Comparison of ENCODE assay signal across 7 mouse cellular contexts in the genomic region with DNA sequence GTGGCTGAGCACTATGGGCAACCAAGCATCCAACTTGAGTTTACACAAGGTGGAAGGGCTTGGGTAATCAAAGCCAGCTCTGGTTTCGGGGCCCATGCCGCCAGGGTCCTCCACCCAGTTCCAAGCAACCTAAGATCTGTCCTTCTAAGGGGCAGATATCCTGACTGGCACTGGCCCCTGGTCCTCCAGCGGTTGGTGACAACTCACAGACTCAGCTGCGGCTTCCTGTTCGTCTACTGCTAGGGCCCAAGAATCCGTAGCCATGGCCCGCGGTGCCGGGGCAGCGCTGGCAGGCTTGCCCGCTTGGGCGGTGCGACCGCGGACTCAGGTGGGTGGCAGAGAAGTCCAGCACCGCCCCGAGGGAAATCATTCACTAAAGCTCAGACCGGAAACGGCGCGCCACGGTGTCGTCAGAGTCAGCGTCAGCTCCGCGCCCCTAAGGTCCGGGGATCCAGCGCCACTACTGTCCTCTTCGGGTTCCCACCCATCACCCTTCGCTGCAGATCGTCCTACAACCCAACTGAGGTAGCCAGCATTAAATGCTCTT. TPM values are rescaled to one million over a fixed set of nuclear protein-coding genes. Genes with fewer than 3 reads are reported as not detected.
DNase-seq lines count a peak whose midpoint lies in the region; ATAC-seq lines count a peak whose summit lies in the region.

No protein-coding gene starts in this region.

- no peaks in the 10 kb centered on the region for H3K36me3 ChIP-seq in embryonic facial prominence, embryonic 10.5 days (replicated peaks)
- no peaks in the 10 kb centered on the region for H3K36me3 ChIP-seq in limb, embryonic 10.5 days
- no peaks in the 10 kb centered on the region for H3K36me3 ChIP-seq in midbrain, embryonic 13.5 days

- peaks cover 14% of the 10 kb centered on the region for H3K27me3 ChIP-seq in embryonic facial prominence, embryonic 10.5 days (replicated peaks; ENCODE audit: low read depth, poor library complexity, severe bottlenecking)
- H3K27me3 ChIP-seq in limb, embryonic 10.5 days (ENCODE audit: low read depth, poor library complexity, severe bottlenecking), result peaks cover 8% of the 10 kb centered on the region; the same call in 1 of the 2 replicates
- peaks cover 15% of the 10 kb centered on the region for H3K27me3 ChIP-seq in midbrain, embryonic 13.5 days

- peak overlapping the region; percentile 92 for H3K4me3 ChIP-seq in embryonic facial prominence, embryonic 10.5 days
- peak overlapping the region; percentile 72 for H3K4me3 ChIP-seq in limb, embryonic 10.5 days
- H3K4me3 ChIP-seq in midbrain, embryonic 13.5 days (replicated peaks), result peak overlapping the region; percentile 89

- peaks cover 12% of the 10 kb centered on the region for H3K4me1 ChIP-seq in embryonic facial prominence, embryonic 10.5 days
- H3K4me1 ChIP-seq in limb, embryonic 10.5 days, result peaks cover 9% of the 10 kb centered on the region
- peaks cover 11% of the 10 kb centered on the region for H3K4me1 ChIP-seq in midbrain, embryonic 13.5 days (replicated peaks)

- ATAC-seq in granulocyte monocyte progenitor cell, adult 5-6 weeks (replicated peaks; ENCODE audit: poor library complexity, severe bottlenecking), result peak; percentile 96
- ATAC-seq in midbrain, embryonic 13.5 days, result peak; percentile 95

- peak overlapping the region; percentile 89 for H3K9ac ChIP-seq in midbrain, embryonic 13.5 days (replicated peaks)

- DNase-seq in adrenal gland, postnatal 10 days, result peak; percentile 94
- peak; percentile 81 for DNase-seq in embryonic facial prominence, embryonic 10.5 days (ENCODE audit: low spot score)
- DNase-seq in kidney, adult 11 months, result peak; percentile 90
- DNase-seq in limb, embryonic 10.5 days (ENCODE audit: low spot score), result peak; percentile 86
- peak; percentile 71 for DNase-seq in spleen, adult 12 weeks (ENCODE audit: low spot score)

- no peaks in the 10 kb centered on the region for H3K9me3 ChIP-seq in embryonic facial prominence, embryonic 10.5 days
- H3K9me3 ChIP-seq in limb, embryonic 10.5 days (replicated peaks), result no peaks in the 10 kb centered on the region
- H3K9me3 ChIP-seq in midbrain, embryonic 13.5 days, result no peaks in the 10 kb centered on the region

- H3K4me2 ChIP-seq in midbrain, embryonic 13.5 days (replicated peaks), result peak overlapping the region; percentile 84

- WGBS in embryonic facial prominence, embryonic 10.5 days, result under 1% methylated on average over 31 of the region's 31 CpGs
- under 1% methylated on average over 31 of the region's 31 CpGs for WGBS in limb, embryonic 10.5 days
- WGBS in midbrain, embryonic 13.5 days, result under 1% methylated on average over 31 of the region's 31 CpGs

- peak overlapping the region; percentile 86 for H3K27ac ChIP-seq in embryonic facial prominence, embryonic 10.5 days (replicated peaks)
- peak overlapping the region; percentile 84 for H3K27ac ChIP-seq in limb, embryonic 10.5 days
- peak overlapping the region; percentile 57 for H3K27ac ChIP-seq in midbrain, embryonic 13.5 days

RNA-seq across cellular contexts. Expression of gene Ddx19b, which starts 4.1 kb away (rescaled TPM):
- 10 to 100 TPM; 12.6 to 13.0 TPM for total RNA-seq in adrenal gland, postnatal 10 days (2021)
- polyA plus RNA-seq in embryonic facial prominence, embryonic 10.5 days (2016; fragmentation: Nextera tagmentation; extraction: Ambion mirVana), result 7.7 and 8.9 TPM in 2 replicates
- 7.8 and 22.1 TPM in 2 replicates for total RNA-seq in granulocyte monocyte progenitor cell, adult 5-6 weeks (2014; fragmentation: Nextera tagmentation)
- 13.5 and 16.9 TPM in 2 replicates for total RNA-seq in granulocyte monocyte progenitor cell, adult 5-6 weeks (2017)
- 6.5 and 9.0 TPM in 2 replicates for polyA plus RNA-seq in limb, embryonic 10.5 days (2016; fragmentation: Nextera tagmentation; extraction: Ambion mirVana)
- polyA plus RNA-seq in midbrain, embryonic 13.5 days (2015; fragmentation: Nextera tagmentation; extraction: Ambion mirVana), result 8.9 and 9.2 TPM in 2 replicates

RNA-seq across cellular contexts. Expression of gene Aars, which starts 5.5 kb away (rescaled TPM):
- 10 to 100 TPM; 70.6 to 78.6 TPM for total RNA-seq in adrenal gland, postnatal 10 days (2021)
- 71.3 and 78.1 TPM in 2 replicates for polyA plus RNA-seq in embryonic facial prominence, embryonic 10.5 days (2016; fragmentation: Nextera tagmentation; extraction: Ambion mirVana)
- total RNA-seq in granulocyte monocyte progenitor cell, adult 5-6 weeks (2014; fragmentation: Nextera tagmentation), result 30.7 and 40.0 TPM in 2 replicates
- total RNA-seq in granulocyte monocyte progenitor cell, adult 5-6 weeks (2017), result 44.4 and 45.5 TPM in 2 replicates
- 79.0 and 81.8 TPM in 2 replicates for polyA plus RNA-seq in limb, embryonic 10.5 days (2016; fragmentation: Nextera tagmentation; extraction: Ambion mirVana)
- 71.9 and 73.8 TPM in 2 replicates for polyA plus RNA-seq in midbrain, embryonic 13.5 days (2015; fragmentation: Nextera tagmentation; extraction: Ambion mirVana)

RNA-seq across cellular contexts. Expression of gene Exosc6, which starts 28.7 kb away (rescaled TPM):
- not detected for total RNA-seq in adrenal gland, postnatal 10 days (2021)
- 20.1 and 23.8 TPM in 2 replicates for polyA plus RNA-seq in embryonic facial prominence, embryonic 10.5 days (2016; fragmentation: Nextera tagmentation; extraction: Ambion mirVana)
- total RNA-seq in granulocyte monocyte progenitor cell, adult 5-6 weeks (2014; fragmentation: Nextera tagmentation), result 11.5 and 12.5 TPM in 2 replicates
- 31.8 and 32.7 TPM in 2 replicates for total RNA-seq in granulocyte monocyte progenitor cell, adult 5-6 weeks (2017)
- 21.5 and 36.6 TPM in 2 replicates for polyA plus RNA-seq in limb, embryonic 10.5 days (2016; fragmentation: Nextera tagmentation; extraction: Ambion mirVana)
- not detected in 2 replicates for polyA plus RNA-seq in midbrain, embryonic 13.5 days (2015; fragmentation: Nextera tagmentation; extraction: Ambion mirVana)

RNA-seq across cellular contexts. Expression of gene Ddx19a, which starts 29.9 kb away (rescaled TPM):
- total RNA-seq in adrenal gland, postnatal 10 days (2021), result 10 to 100 TPM; 47.6 to 50.1 TPM
- polyA plus RNA-seq in embryonic facial prominence, embryonic 10.5 days (2016; fragmentation: Nextera tagmentation; extraction: Ambion mirVana), result 23.7 and 26.3 TPM in 2 replicates
- total RNA-seq in granulocyte monocyte progenitor cell, adult 5-6 weeks (2014; fragmentation: Nextera tagmentation), result 72.5 and 80.3 TPM in 2 replicates
- total RNA-seq in granulocyte monocyte progenitor cell, adult 5-6 weeks (2017), result 40.9 and 43.1 TPM in 2 replicates
- polyA plus RNA-seq in limb, embryonic 10.5 days (2016; fragmentation: Nextera tagmentation; extraction: Ambion mirVana), result 24.0 and 24.6 TPM in 2 replicates
- polyA plus RNA-seq in midbrain, embryonic 13.5 days (2015; fragmentation: Nextera tagmentation; extraction: Ambion mirVana), result 13.5 and 14.4 TPM in 2 replicates

Comparison
In these comparisons a context has a peak if more than half of its experiments do, and no peak if none do; other contexts are left out.
1. Peak in every context shown above with its lines: DNase-seq, ATAC-seq, H3K4me3 ChIP-seq and H3K27ac ChIP-seq.
2. RNA of gene Exosc6, which starts 28.7 kb away (polyA plus RNA-seq): 21.5 to 36.6 TPM in limb, embryonic 10.5 days and 20.1 to 23.8 TPM in embryonic facial prominence, embryonic 10.5 days; not detected in midbrain, embryonic 13.5 days; every median in the first group is over 10 times any median in the second.